Mouse (Mus musculus) thymus, postnatal 4 days (tissue): ENCODE results near the gene Gxylt2.

Experiments used
- DNase-seq: peaks from one replicate; pipeline ENCODE4 v3.0.0; 2021

Gene Gxylt2

GRCm38 (mm10) chr6:100803250-100803649 is 98.7 kb downstream of the Gxylt2 start:
- no peak for DNase-seq

GRCm38 (mm10) chr6:100807187-100807586 is 102.7 kb downstream of the Gxylt2 start:
- DNase-seq = no peak

- no peak for DNase-seq
Observed at GRCm38 (mm10) chr6:100807746-100808145, 103.2 kb downstream of the Gxylt2 start.

- no peak for DNase-seq
Observed at GRCm38 (mm10) chr6:100808221-100808778, 103.8 kb downstream of the Gxylt2 start.

GRCm38 (mm10) chr6:100810117-100810516 is 105.6 kb downstream of the Gxylt2 start:
- no peak for DNase-seq

- no peak for DNase-seq
Observed at GRCm38 (mm10) chr6:100811731-100812130, 107.2 kb downstream of the Gxylt2 start.

- no peak for DNase-seq
Observed at GRCm38 (mm10) chr6:100821367-100821766, 116.8 kb downstream of the Gxylt2 start.

- DNase-seq = no peak
Observed at GRCm38 (mm10) chr6:100823356-100823755, 118.8 kb downstream of the Gxylt2 start.

GRCm38 (mm10) chr6:100824381-100824965 is 119.9 kb downstream of the Gxylt2 start:
- DNase-seq = no peak

- DNase-seq = no peak
Observed at GRCm38 (mm10) chr6:100826046-100826445, 121.5 kb downstream of the Gxylt2 start.

GRCm38 (mm10) chr6:100828565-100828964 is 124.0 kb downstream of the Gxylt2 start:
- no peak for DNase-seq

GRCm38 (mm10) chr6:100829770-100830169 is 125.2 kb downstream of the Gxylt2 start:
- no peak for DNase-seq

- no peak for DNase-seq
Observed at GRCm38 (mm10) chr6:100831188-100831587, 126.7 kb downstream of the Gxylt2 start.

GRCm38 (mm10) chr6:100831751-100832150 is 127.2 kb downstream of the Gxylt2 start:
- DNase-seq = no peak

- peak; percentile 96 for DNase-seq
Observed at GRCm38 (mm10) chr6:100833355-100833754, 128.8 kb downstream of the Gxylt2 start, which contains the start of gene Ppp4r2. Gene Ppp4r2 (plus strand): TSS chr6:100833622.

GRCm38 (mm10) chr6:100833811-100834481 is 129.4 kb downstream of the Gxylt2 start:
- DNase-seq = peak; percentile 77

- DNase-seq = no peak
Observed at GRCm38 (mm10) chr6:100834489-100835160, 130.1 kb downstream of the Gxylt2 start.

- DNase-seq = no peak
Observed at GRCm38 (mm10) chr6:100845058-100845457, 140.5 kb downstream of the Gxylt2 start.

GRCm38 (mm10) chr6:100847264-100847663 is 142.7 kb downstream of the Gxylt2 start:
- no peak for DNase-seq

- no peak for DNase-seq
Observed at GRCm38 (mm10) chr6:100848682-100849375, 144.3 kb downstream of the Gxylt2 start.

- no peak for DNase-seq
Observed at GRCm38 (mm10) chr6:100850671-100851081, 146.1 kb downstream of the Gxylt2 start.

GRCm38 (mm10) chr6:100851083-100851482 is 146.5 kb downstream of the Gxylt2 start:
- DNase-seq = no peak
